Mouse (Mus musculus) hindbrain, embryonic 13.5 days (tissue): Measurements from ENCODE around the gene Gdi1. TPM values are rescaled to one million over a fixed set of nuclear protein-coding genes. Genes with fewer than 3 reads are reported as not detected.

Experiments
- ATAC-seq: fragments of 200-750 bp; cut with Nextera tagmentation; 2 replicates; pipeline ENCODE4 v1.8.0; 2017; ENCODE audit warnings: moderate TSS enrichment; ENCODE audit not compliant: low FRiP score
- H3K27ac ChIP-seq: fragments of 300-500 bp; sonication (generic); 2 replicates; pipeline ENCODE4 v1.5.1; 2015; ENCODE audit warnings: inconsistent platforms, mild to moderate bottlenecking, moderate library complexity
- H3K27me3 ChIP-seq: fragments of 300-500 bp; sonication (generic); 2 replicates; pipeline ENCODE4 v1.6.1; 2015; ENCODE audit warnings: mild to moderate bottlenecking, inconsistent platforms
- H3K36me3 ChIP-seq: fragments of 300-500 bp; sonication (generic); 2 replicates; pipeline ENCODE4 v1.6.1; 2015; ENCODE audit warnings: mild to moderate bottlenecking, inconsistent platforms
- H3K4me1 ChIP-seq: fragments of 300-500 bp; sonication (generic); replicated peaks from 2 replicates; pipeline ENCODE4 v1.6.1; 2015; ENCODE audit warnings: inconsistent platforms
- H3K4me2 ChIP-seq: fragments of 300-500 bp; sonication (generic); 2 replicates; pipeline ENCODE4 v1.6.1; 2015; ENCODE audit warnings: inconsistent platforms, mild to moderate bottlenecking, moderate library complexity
- H3K4me3 ChIP-seq: fragments of 300-500 bp; sonication (generic); 2 replicates; pipeline ENCODE4 v1.5.1; 2015; ENCODE audit warnings: mild to moderate bottlenecking, inconsistent platforms
- H3K9ac ChIP-seq: fragments of 300-500 bp; sonication (generic); 2 replicates; pipeline ENCODE4 v1.6.1; 2015; ENCODE audit warnings: mild to moderate bottlenecking, inconsistent platforms
- H3K9me3 ChIP-seq: fragments of 300-500 bp; sonication (generic); 2 replicates; pipeline ENCODE4 v1.6.1; 2016; ENCODE audit warnings: inconsistent platforms
- WGBS: fragments of 180-500 bp; shearing (Covaris S2); methylation state at CpG from one replicate; pipeline ENCODE4 v1.1.7; 2015; 5-methylcytosine and 5-hydroxymethylcytosine counted together
- polyA plus RNA-seq: library from polyadenylated mRNA; unstranded; fragments of >200 nt; fragmentation: Nextera tagmentation; extraction: Ambion mirVana; gene quantifications from 2 replicates; pipeline ENCODE4 v1.2.1, GENCODE M21; 2015

Gdi1 gene
- polyA plus RNA-seq: 963 and 1,001 TPM in 2 replicates

GRCm38 (mm10) chrX:74304867-74305700 is at the start of gene Gdi1:
Gdi1 (plus strand) TSS chrX:74304998.
- peaks cover 42% of the 10 kb centered on the region for H3K4me1 ChIP-seq
- H3K9ac ChIP-seq: peak within 1 kb of the TSS; percentile 84
- peak; percentile 84 for ATAC-seq
- H3K27me3 ChIP-seq: no peaks in the 10 kb centered on the region
- peak within 1 kb of the TSS; percentile 60 for H3K4me3 ChIP-seq
- H3K27ac ChIP-seq: peak within 1 kb of the TSS; percentile 96
- H3K36me3 ChIP-seq: peaks cover 68% of the 10 kb centered on the region
- WGBS: 8% methylated on average over 41 of the region's 41 CpGs
- no peaks in the 10 kb centered on the region for H3K9me3 ChIP-seq
- peak within 1 kb of the TSS; percentile 71 for H3K4me2 ChIP-seq

GRCm38 (mm10) chrX:74257746-74258145 is 47.1 kb upstream of the Gdi1 start:
- Histone ChIP-seq H3K9me3 (no peaks in the 10 kb centered on the region), H3K9ac (no peak overlapping the region), H3K36me3 (peaks cover 19% of the 10 kb centered on the region), H3K4me3 (no peak overlapping the region), H3K27me3 (no peaks in the 10 kb centered on the region), H3K27ac (no peak overlapping the region), H3K4me1 (peaks cover 6% of the 10 kb centered on the region), H3K4me2 (no peak overlapping the region)
- WGBS: 94% methylated on average over 3 of the region's 3 CpGs
- ATAC-seq: no peak

GRCm38 (mm10) chrX:74269736-74270061 is 35.1 kb upstream of the Gdi1 start:
- H3K4me2 ChIP-seq: peak overlapping the region; percentile 54
- ATAC-seq: peak; percentile 43
- H3K27me3 ChIP-seq: no peaks in the 10 kb centered on the region
- peaks cover 7% of the 10 kb centered on the region; the same call in 1 of the 2 replicates for H3K36me3 ChIP-seq
- peaks cover 10% of the 10 kb centered on the region for H3K4me1 ChIP-seq
- H3K4me3 ChIP-seq: peak overlapping the region; percentile 57
- peak overlapping the region; percentile 96 for H3K27ac ChIP-seq
- H3K9me3 ChIP-seq: no peaks in the 10 kb centered on the region
- WGBS: 20% methylated on average over 3 of the region's 3 CpGs
- H3K9ac ChIP-seq: peak overlapping the region; percentile 70

GRCm38 (mm10) chrX:74270062-74270901 is 34.5 kb upstream of the Gdi1 start, which contains the start of gene Rpl10:
Rpl10 (plus strand) TSS chrX:74270812.
- H3K9me3 ChIP-seq: no peaks in the 10 kb centered on the region
- peak within 1 kb of the TSS; percentile 57 for H3K4me3 ChIP-seq
- peaks cover 7% of the 10 kb centered on the region; the same call in 1 of the 2 replicates for H3K36me3 ChIP-seq
- peak within 1 kb of the TSS; percentile 96 for H3K27ac ChIP-seq
- no peaks in the 10 kb centered on the region for H3K27me3 ChIP-seq
- 17% methylated on average over 42 of the region's 42 CpGs for WGBS
- H3K4me1 ChIP-seq: peaks cover 10% of the 10 kb centered on the region
- peak within 1 kb of the TSS; percentile 84 for H3K9ac ChIP-seq
- peak; percentile 95 for ATAC-seq
- H3K4me2 ChIP-seq: peak within 1 kb of the TSS; percentile 64

- Histone ChIP-seq H3K4me2 (peak overlapping the region; percentile 64), H3K27me3 (no peaks in the 10 kb centered on the region), H3K36me3 (peaks cover 7% of the 10 kb centered on the region; the same call in 1 of the 2 replicates), H3K4me3 (peak overlapping the region; percentile 57), H3K4me1 (peaks cover 10% of the 10 kb centered on the region), H3K9me3 (no peaks in the 10 kb centered on the region), H3K9ac (peak overlapping the region; percentile 84), H3K27ac (peak overlapping the region; percentile 66)
- no peak for ATAC-seq
- 15% methylated on average over 27 of the region's 27 CpGs for WGBS
These were observed 33.8 kb upstream of the Gdi1 start for GRCm38 (mm10) chrX:74270902-74271551.

GRCm38 (mm10) chrX:74273422-74274322 is 31.1 kb upstream of the Gdi1 start:
- no peak for ATAC-seq

GRCm38 (mm10) chrX:74277916-74278315 is 26.9 kb upstream of the Gdi1 start:
- Histone ChIP-seq H3K27ac (no peak overlapping the region), H3K9ac (no peak overlapping the region), H3K4me3 (no peak overlapping the region), H3K4me1 (peaks cover 8% of the 10 kb centered on the region), H3K4me2 (no peak overlapping the region), H3K36me3 (peaks cover 4% of the 10 kb centered on the region; the same call in 1 of the 2 replicates), H3K9me3 (no peaks in the 10 kb centered on the region), H3K27me3 (no peaks in the 10 kb centered on the region)
- no peak for ATAC-seq
- 80% methylated on average over 8 of the region's 8 CpGs for WGBS

More at GRCm38 (mm10) chrX:74273422-74274322, 31.1 kb upstream of the Gdi1 start:
- Histone ChIP-seq H3K4me2 (no peak overlapping the region), H3K27me3 (no peaks in the 10 kb centered on the region), H3K9ac (no peak overlapping the region), H3K4me3 (no peak overlapping the region), H3K9me3 (no peaks in the 10 kb centered on the region), H3K4me1 (peaks cover 10% of the 10 kb centered on the region), H3K36me3 (peaks cover 7% of the 10 kb centered on the region; the same call in 1 of the 2 replicates), H3K27ac (no peak overlapping the region)
- 33% methylated on average over 10 of the region's 10 CpGs for WGBS

- ATAC-seq: 0 out of 2 replicates have a peak, but pooled peaks have one; percentile 3
- peak overlapping the region; percentile 87 for H3K27ac ChIP-seq
- 15% methylated on average over 14 of the region's 14 CpGs for WGBS
These were observed 23.6 kb upstream of the Gdi1 start for GRCm38 (mm10) chrX:74281041-74281731.

GRCm38 (mm10) chrX:74281732-74282394 is 22.9 kb upstream of the Gdi1 start, which contains the start of the genes Taz and Dnase1l1:
Taz (plus strand) TSS chrX:74281912.
Dnase1l1 (minus strand) TSS chrX:74282337.
- peak within 1 kb of the TSS; percentile 87 for H3K27ac ChIP-seq
- H3K27me3 ChIP-seq: no peaks in the 10 kb centered on the region
- H3K9me3 ChIP-seq: no peaks in the 10 kb centered on the region
- WGBS: 17% methylated on average over 16 of the region's 16 CpGs
- H3K4me2 ChIP-seq: peak within 1 kb of the TSS; percentile 66
- H3K36me3 ChIP-seq: no peaks in the 10 kb centered on the region
- peak within 1 kb of the TSS; percentile 53 for H3K4me3 ChIP-seq
- peak within 1 kb of the TSS; percentile 86 for H3K9ac ChIP-seq
- ATAC-seq: peak; percentile 68
- H3K4me1 ChIP-seq: peaks cover 20% of the 10 kb centered on the region

More at GRCm38 (mm10) chrX:74281041-74281731, 23.6 kb upstream of the Gdi1 start:
- Histone ChIP-seq H3K9me3 (no peaks in the 10 kb centered on the region), H3K27me3 (no peaks in the 10 kb centered on the region), H3K4me3 (peak overlapping the region; percentile 53), H3K4me1 (peaks cover 20% of the 10 kb centered on the region), H3K36me3 (no peaks in the 10 kb centered on the region), H3K9ac (peak overlapping the region; percentile 86), H3K4me2 (peak overlapping the region; percentile 66)

- H3K4me2 ChIP-seq: peak overlapping the region; percentile 66
- peak; percentile 88 for ATAC-seq
- WGBS: 21% methylated on average over 38 of the region's 39 CpGs
- peak overlapping the region; percentile 86 for H3K9ac ChIP-seq
- H3K27me3 ChIP-seq: no peaks in the 10 kb centered on the region
- H3K9me3 ChIP-seq: no peaks in the 10 kb centered on the region
- H3K36me3 ChIP-seq: no peaks in the 10 kb centered on the region
- H3K27ac ChIP-seq: peak overlapping the region; percentile 87
- H3K4me1 ChIP-seq: peaks cover 20% of the 10 kb centered on the region
- peak overlapping the region; percentile 53 for H3K4me3 ChIP-seq
These were observed 22.3 kb upstream of the Gdi1 start for GRCm38 (mm10) chrX:74282395-74283091.
